Mouse (Mus musculus) liver, embryonic 14.5 days (tissue): Measurements from ENCODE around the gene Zmiz1. TPM values are rescaled to one million over a fixed set of nuclear protein-coding genes. Genes with fewer than 3 reads are reported as not detected.

Experiments
- ATAC-seq: fragments of 200-750 bp; cut with Nextera tagmentation; 2 replicates; pipeline ENCODE4 v1.8.0; 2017; ENCODE audit warnings: moderate number of reproducible peaks, mild to moderate bottlenecking, moderate library complexity; ENCODE audit not compliant: insufficient read depth
- DNase-seq, 3 experiments: peaks; one replicate each; pipeline ENCODE4 v3.0.0-alpha.2; 2012 to 2013; ENCODE audit warnings: low read depth in 3 of 3, low spot score in 3 of 3
- H3K27ac ChIP-seq: fragments of 300-500 bp; sonication (generic); 2 replicates; pipeline ENCODE4 v1.5.1; 2014; ENCODE audit warnings: moderate library complexity, mild to moderate bottlenecking, control low read depth, inconsistent platforms
- H3K27me3 ChIP-seq: fragments of 300-500 bp; sonication (generic); 2 replicates; pipeline ENCODE4 v1.6.1; 2014; ENCODE audit warnings: mild to moderate bottlenecking, low read length, moderate library complexity; ENCODE audit not compliant: control insufficient read depth, insufficient read depth
- H3K36me3 ChIP-seq: fragments of 300-500 bp; sonication (generic); replicated peaks from 2 replicates; pipeline ENCODE4 v1.6.1; 2014; ENCODE audit warnings: low read depth; ENCODE audit not compliant: control insufficient read depth, insufficient read depth
- H3K4me1 ChIP-seq, 2 experiments: fragments of 200-500 bp in 1 of 2; fragments of 300-500 bp in 1 of 2; sonication (generic) in 1 of 2; replicated peaks; 2 replicates each; pipeline ENCODE4 v1.6.1; 2012 to 2014; ENCODE audit warnings: antibody characterized with exemption in 1 of 2, inconsistent platforms in 1 of 2, low read length in 1 of 2; ENCODE audit not compliant: control insufficient read depth in 2 of 2, insufficient read depth in 2 of 2
- H3K4me2 ChIP-seq: fragments of 300-500 bp; sonication (generic); 2 replicates; pipeline ENCODE4 v1.6.1; 2014; ENCODE audit warnings: low read depth, mild to moderate bottlenecking, control low read depth, moderate library complexity
- H3K4me3 ChIP-seq, 2 experiments: fragments of 200-500 bp in 1 of 2; fragments of 300-500 bp in 1 of 2; sonication (generic) in 1 of 2; 2 replicates each; pipeline ENCODE4 v1.5.1; 2012 to 2014; ENCODE audit warnings: low read depth in 2 of 2, low read length in 2 of 2, mild to moderate bottlenecking in 2 of 2, control low read depth in 1 of 2, inconsistent platforms in 1 of 2, moderate library complexity in 1 of 2; ENCODE audit not compliant: insufficient read depth in 1 of 2
- H3K9ac ChIP-seq: fragments of 300-500 bp; sonication (generic); replicated peaks from 2 replicates; pipeline ENCODE4 v1.6.1; 2014; ENCODE audit warnings: mild to moderate bottlenecking, control low read depth, moderate library complexity
- H3K9me3 ChIP-seq: fragments of 300-500 bp; sonication (generic); 2 replicates; pipeline ENCODE4 v1.6.1; 2016; ENCODE audit warnings: low read length, mixed read lengths; ENCODE audit not compliant: control insufficient read depth
- CTCF ChIP-seq: IDR thresholded peaks from 2 replicates; pipeline ENCODE4 v1.5.1; 2016; ENCODE audit warnings: antibody characterized with exemption, low read depth, control low read depth
- EP300 ChIP-seq: IDR thresholded peaks from 2 replicates; pipeline ENCODE4 v1.6.1; 2016; ENCODE audit warnings: antibody characterized with exemption, low read depth
- WGBS: fragments of 180-500 bp; shearing (Covaris S2); extraction: QIAGEN DNeasy Blood & Tissue Kit; methylation state at CpG from one replicate; pipeline ENCODE4 v1.1.7; 2014; ENCODE audit not compliant: insufficient replicate concordance; 5-methylcytosine and 5-hydroxymethylcytosine counted together
- polyA plus RNA-seq, 2 experiments: library from polyadenylated mRNA; depleted of rRNA in 1 of 2; stranded (reverse) in 1 of 2; unstranded in 1 of 2; fragments of >200 nt; fragmentation: Nextera tagmentation in 1 of 2; extraction: Ambion mirVana in 1 of 2; gene quantifications; 2 replicates each; pipeline versions ENCODE4 v1.2.1 to v1.2.3; 2012 to 2014

Zmiz1 gene
- polyA plus RNA-seq, 2 experiments = 3.4 to 4.0 TPM

GRCm38 (mm10) chr14:25600358-25600757 lies 141.4 kb downstream of the Zmiz1 start:
- Histone ChIP-seq H3K36me3 (no peaks in the 10 kb centered on the region), H3K9ac (no peak overlapping the region), H3K9me3 (no peaks in the 10 kb centered on the region), H3K4me1 (peaks cover 0 to 2% of the 10 kb centered on the region in 2 experiments; a peak in 1 of 4 replicates), H3K27ac (no peak overlapping the region), H3K4me3 (no peak overlapping the region), H3K4me2 (no peak overlapping the region), H3K27me3 (no peaks in the 10 kb centered on the region)
- DNase-seq (no peak), ATAC-seq (no peak)
- 54% methylated on average over 7 of the region's 7 CpGs for WGBS
- TF ChIP-seq CTCF (no peak), EP300 (no peak)

- 48% methylated on average over 2 of the region's 2 CpGs for WGBS
- Histone ChIP-seq H3K4me1 (peaks cover 0 to 4% of the 10 kb centered on the region in 2 experiments; a peak in 1 of 4 replicates), H3K27me3 (peaks cover under 1% of the 10 kb centered on the region; the same call in 1 of the 2 replicates), H3K4me2 (no peak overlapping the region), H3K4me3 (no peak overlapping the region), H3K9me3 (no peaks in the 10 kb centered on the region), H3K36me3 (no peaks in the 10 kb centered on the region), H3K9ac (no peak overlapping the region), H3K27ac (no peak overlapping the region)
- TF ChIP-seq CTCF (no peak), EP300 (no peak)
- no peak for DNase-seq
- ATAC-seq = no peak
These were observed 142.0 kb downstream of the Zmiz1 start for GRCm38 (mm10) chr14:25600951-25601350.

- Histone ChIP-seq H3K36me3 (no peaks in the 10 kb centered on the region), H3K4me3 (no peak overlapping the region), H3K27me3 (peaks cover 10% of the 10 kb centered on the region), H3K9ac (no peak overlapping the region), H3K9me3 (no peaks in the 10 kb centered on the region), H3K4me2 (no peak overlapping the region), H3K4me1 (peaks cover 0 to 4% of the 10 kb centered on the region in 2 experiments; a peak in 1 of 4 replicates), H3K27ac (no peak overlapping the region)
- WGBS = 82% methylated on average over 2 of the region's 2 CpGs
- TF ChIP-seq EP300 (no peak), CTCF (no peak)
- DNase-seq (no peak), ATAC-seq (no peak)
These were observed 143.0 kb downstream of the Zmiz1 start for GRCm38 (mm10) chr14:25602018-25602417.

- H3K4me2 ChIP-seq = no peak overlapping the region
- no peak for DNase-seq
- H3K36me3 ChIP-seq = no peaks in the 10 kb centered on the region
- no peak overlapping the region for H3K9ac ChIP-seq
- peaks cover 27% of the 10 kb centered on the region for H3K27me3 ChIP-seq
- H3K9me3 ChIP-seq = no peaks in the 10 kb centered on the region
- 20% methylated on average over 18 of the region's 18 CpGs for WGBS
- H3K4me1 ChIP-seq = peaks cover 0 to 9% of the 10 kb centered on the region in 2 experiments; a peak in 2 of 4 replicates
- no peak for ATAC-seq
- no peak overlapping the region for H3K27ac ChIP-seq
- no peak for TF ChIP-seq EP300
- H3K4me3 ChIP-seq = no peak overlapping the region
These were observed 145.6 kb downstream of the Zmiz1 start for GRCm38 (mm10) chr14:25604395-25605142.

- DNase-seq (peak in 1 of 3 experiments; percentile 22), ATAC-seq (peak; percentile 60; the same call in 1 of the 2 replicates)
- peak overlapping the region; percentile 27; the same call in 1 of the 2 replicates for H3K9ac ChIP-seq
- H3K9me3 ChIP-seq = no peaks in the 10 kb centered on the region
- H3K27ac ChIP-seq = no peak overlapping the region
- TF ChIP-seq CTCF (no peak), EP300 (no peak)
- 1% methylated on average over 31 of the region's 31 CpGs for WGBS
- H3K27me3 ChIP-seq = peaks cover 27% of the 10 kb centered on the region
- peaks cover 0 to 15% of the 10 kb centered on the region in 2 experiments; a peak in 2 of 4 replicates for H3K4me1 ChIP-seq
- no peaks in the 10 kb centered on the region for H3K36me3 ChIP-seq
- peak overlapping the region; percentile 40 to 59 for H3K4me3 ChIP-seq
- H3K4me2 ChIP-seq = peak overlapping the region; percentile 79
These were observed 147.6 kb downstream of the Zmiz1 start for GRCm38 (mm10) chr14:25606372-25607140.
